Mouse (Mus musculus): Measurements from ENCODE around the gene Mcl1. TPM values are rescaled to one million over a fixed set of nuclear protein-coding genes. Genes with fewer than 3 reads are reported as not detected.
"Not testable (repeated sequence)": the region's sequence is repeated elsewhere in the genome, so short reads cannot be mapped to it uniquely, and the experiment has no call there.

Mcl1 gene
- polyA plus RNA-seq, 1 experiment from 2014 or later, result 70.2 TPM

DNA sequence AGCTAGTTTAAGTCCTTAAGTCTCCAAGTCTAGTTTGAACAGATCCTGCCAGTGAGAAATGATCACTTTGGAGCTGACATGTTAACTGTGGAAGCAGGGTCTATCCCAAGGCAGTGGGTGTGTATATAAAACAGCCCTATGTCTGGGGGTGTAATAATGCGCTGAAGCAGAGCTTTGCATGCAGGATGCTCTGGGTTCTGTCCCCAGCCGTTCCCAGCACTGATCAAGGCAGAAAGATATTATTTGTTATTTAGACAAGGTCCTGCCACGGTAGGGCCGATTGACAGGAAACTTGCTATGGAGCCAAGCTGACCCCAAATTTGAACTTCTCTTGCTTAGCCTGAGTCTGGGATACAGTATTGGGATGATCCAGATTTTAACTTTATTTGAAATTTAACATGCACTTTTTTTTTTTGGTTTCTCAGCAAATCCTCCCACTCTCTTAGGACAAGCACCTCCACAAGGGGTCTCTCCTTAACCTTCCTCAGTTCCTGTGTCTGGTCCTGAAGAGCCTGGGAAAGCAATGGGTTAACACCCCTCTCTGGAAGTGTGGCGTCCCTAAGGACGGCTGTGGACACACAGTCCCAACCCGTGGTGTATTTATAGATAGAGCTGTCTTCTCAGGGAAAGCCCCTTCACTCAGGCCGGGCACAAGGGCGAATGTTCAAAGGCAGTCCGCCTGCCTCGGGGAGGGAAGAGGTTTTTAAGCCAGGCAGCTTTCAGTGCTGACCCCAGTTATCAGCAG, 30.8 kb downstream of the Mcl1 start:
- Histone ChIP-seq H3K9me3 (replicated peaks; ENCODE audit: low read length) (no peaks in the 10 kb centered on the region), H3K36me3 (ENCODE audit: insufficient read depth, low read length) (no peaks in the 10 kb centered on the region), H3K27ac (no peak overlapping the region; the same call in 1 of the 2 replicates), H3K9ac (ENCODE audit: low read depth, low read length) (no peak overlapping the region), H3K4me1 (replicated peaks; ENCODE audit: insufficient read depth, low read length) (peaks cover 37% of the 10 kb centered on the region), H3K4me3 (replicated peaks; ENCODE audit: low read depth, low read length) (no peak overlapping the region), H3K27me3 (ENCODE audit: insufficient read depth, low read length) (no peaks in the 10 kb centered on the region), H3K4me2 (ENCODE audit: low read length) (no peak overlapping the region; the same call in 1 of the 2 replicates)
- ATAC-seq (replicated peaks; ENCODE audit: low FRiP score, low read depth) (no peak), DNase-seq (ENCODE audit: low spot score) (peak; percentile 79)
- 17% methylated on average over 11 of the region's 11 CpGs for WGBS
- peak; percentile 47 for TF ChIP-seq CTCF (IDR thresholded peaks at IDR 0.05; ENCODE audit: low read depth)

DNA sequence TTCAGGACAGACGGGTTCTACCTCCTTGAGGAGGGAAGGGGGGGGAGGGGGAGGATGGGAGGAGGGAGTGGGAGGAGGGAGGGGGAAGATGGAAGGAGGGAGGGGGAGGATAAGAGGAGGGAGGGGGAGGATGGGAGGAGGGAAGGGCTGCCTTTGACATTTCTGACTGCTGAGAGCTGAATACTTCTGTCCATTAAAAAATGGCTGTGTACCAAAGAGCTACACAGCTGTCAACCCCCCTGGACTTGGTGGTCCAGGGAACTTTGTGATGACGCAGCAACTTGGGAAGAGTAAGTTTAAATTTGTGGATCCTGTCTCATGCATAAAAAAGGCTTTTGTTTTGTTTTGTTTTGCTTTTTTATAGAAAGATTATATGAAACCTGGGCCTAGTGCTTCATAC, 31.4 kb downstream of the Mcl1 start:
- Histone ChIP-seq H3K4me1 (replicated peaks; ENCODE audit: insufficient read depth, low read length) (peaks cover 33% of the 10 kb centered on the region), H3K9ac (ENCODE audit: low read depth, low read length) (no peak overlapping the region), H3K27ac (peak overlapping the region; percentile 3; the same call in 1 of the 2 replicates), H3K36me3 (ENCODE audit: insufficient read depth, low read length) (no peaks in the 10 kb centered on the region), H3K27me3 (ENCODE audit: insufficient read depth, low read length) (no peaks in the 10 kb centered on the region), H3K9me3 (replicated peaks; ENCODE audit: low read length) (no peaks in the 10 kb centered on the region), H3K4me3 (replicated peaks; ENCODE audit: low read depth, low read length) (no peak overlapping the region), H3K4me2 (ENCODE audit: low read length) (no peak overlapping the region; the same call in 1 of the 2 replicates)
- WGBS, result 48% methylated on average over 2 of the region's 2 CpGs
- no peak for DNase-seq (ENCODE audit: low spot score)
- TF ChIP-seq CTCF (IDR thresholded peaks at IDR 0.05; ENCODE audit: low read depth), result no peak
- ATAC-seq (replicated peaks; ENCODE audit: low FRiP score, low read depth), result no peak

DNA sequence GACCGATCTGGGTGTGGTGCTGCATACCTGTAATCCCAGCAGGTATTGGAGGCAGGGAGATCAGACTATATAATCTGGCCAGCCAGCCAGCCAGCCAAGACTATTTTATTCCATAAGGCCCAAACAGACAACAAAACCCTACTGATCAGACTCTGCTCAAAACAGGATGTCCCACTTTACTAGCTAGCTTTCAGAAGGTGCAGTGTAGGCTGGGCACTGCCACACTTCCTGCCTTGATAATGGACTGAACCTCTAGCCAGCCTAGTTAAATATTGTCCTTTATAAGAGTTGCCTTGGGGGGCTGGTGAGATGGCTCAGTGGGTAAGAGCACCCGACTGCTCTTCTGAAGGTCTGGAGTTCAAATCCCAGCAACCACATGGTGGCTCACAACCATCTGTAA, 32.0 kb downstream of the Mcl1 start:
- H3K4me3 ChIP-seq (replicated peaks; ENCODE audit: low read depth, low read length); H3K9ac ChIP-seq (ENCODE audit: low read depth, low read length); H3K4me2 ChIP-seq (ENCODE audit: low read length); H3K36me3 ChIP-seq (ENCODE audit: insufficient read depth, low read length); H3K27me3 ChIP-seq (ENCODE audit: insufficient read depth, low read length); DNase-seq (ENCODE audit: low spot score); H3K9me3 ChIP-seq (replicated peaks; ENCODE audit: low read length); ATAC-seq (replicated peaks; ENCODE audit: low FRiP score, low read depth): not testable (repeated sequence)
- Histone ChIP-seq H3K4me1 (replicated peaks; ENCODE audit: insufficient read depth, low read length) (peaks cover 29% of the 10 kb centered on the region), H3K27ac (peak overlapping the region; percentile 3; the same call in 1 of the 2 replicates)
- WGBS, result 88% methylated on average over 2 of the region's 2 CpGs

DNA sequence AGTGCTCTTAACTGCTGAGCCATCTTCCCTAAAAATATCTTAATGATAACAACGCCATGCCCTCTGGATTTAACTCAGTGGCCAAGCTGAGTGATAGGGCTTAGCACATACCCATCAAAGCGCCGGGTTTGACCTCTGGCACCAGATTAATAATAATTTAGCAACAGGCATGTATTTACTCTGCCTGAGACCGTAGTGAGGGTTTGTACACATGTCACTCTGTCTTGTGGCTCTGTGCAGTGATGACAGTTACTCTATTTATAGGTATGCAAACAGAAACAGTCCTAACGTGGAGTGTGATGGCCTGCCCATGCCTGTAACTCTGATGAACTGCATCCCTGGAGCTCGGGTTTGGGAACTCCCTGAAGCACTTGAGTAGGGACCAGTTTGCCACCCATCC, 34.1 kb downstream of the Mcl1 start:
- Histone ChIP-seq H3K4me2 (ENCODE audit: low read length) (no peak overlapping the region), H3K4me1 (replicated peaks; ENCODE audit: insufficient read depth, low read length) (peaks cover 23% of the 10 kb centered on the region), H3K9ac (ENCODE audit: low read depth, low read length) (no peak overlapping the region), H3K27ac (no peak overlapping the region), H3K36me3 (ENCODE audit: insufficient read depth, low read length) (no peaks in the 10 kb centered on the region), H3K4me3 (replicated peaks; ENCODE audit: low read depth, low read length) (no peak overlapping the region), H3K27me3 (ENCODE audit: insufficient read depth, low read length) (no peaks in the 10 kb centered on the region), H3K9me3 (replicated peaks; ENCODE audit: low read length) (no peaks in the 10 kb centered on the region)
- DNase-seq (ENCODE audit: low spot score) (no peak), ATAC-seq (replicated peaks; ENCODE audit: low FRiP score, low read depth) (no peak)
- TF ChIP-seq CTCF (IDR thresholded peaks at IDR 0.05; ENCODE audit: low read depth), result no peak
- WGBS, result 75% methylated on average over 6 of the region's 6 CpGs

DNA sequence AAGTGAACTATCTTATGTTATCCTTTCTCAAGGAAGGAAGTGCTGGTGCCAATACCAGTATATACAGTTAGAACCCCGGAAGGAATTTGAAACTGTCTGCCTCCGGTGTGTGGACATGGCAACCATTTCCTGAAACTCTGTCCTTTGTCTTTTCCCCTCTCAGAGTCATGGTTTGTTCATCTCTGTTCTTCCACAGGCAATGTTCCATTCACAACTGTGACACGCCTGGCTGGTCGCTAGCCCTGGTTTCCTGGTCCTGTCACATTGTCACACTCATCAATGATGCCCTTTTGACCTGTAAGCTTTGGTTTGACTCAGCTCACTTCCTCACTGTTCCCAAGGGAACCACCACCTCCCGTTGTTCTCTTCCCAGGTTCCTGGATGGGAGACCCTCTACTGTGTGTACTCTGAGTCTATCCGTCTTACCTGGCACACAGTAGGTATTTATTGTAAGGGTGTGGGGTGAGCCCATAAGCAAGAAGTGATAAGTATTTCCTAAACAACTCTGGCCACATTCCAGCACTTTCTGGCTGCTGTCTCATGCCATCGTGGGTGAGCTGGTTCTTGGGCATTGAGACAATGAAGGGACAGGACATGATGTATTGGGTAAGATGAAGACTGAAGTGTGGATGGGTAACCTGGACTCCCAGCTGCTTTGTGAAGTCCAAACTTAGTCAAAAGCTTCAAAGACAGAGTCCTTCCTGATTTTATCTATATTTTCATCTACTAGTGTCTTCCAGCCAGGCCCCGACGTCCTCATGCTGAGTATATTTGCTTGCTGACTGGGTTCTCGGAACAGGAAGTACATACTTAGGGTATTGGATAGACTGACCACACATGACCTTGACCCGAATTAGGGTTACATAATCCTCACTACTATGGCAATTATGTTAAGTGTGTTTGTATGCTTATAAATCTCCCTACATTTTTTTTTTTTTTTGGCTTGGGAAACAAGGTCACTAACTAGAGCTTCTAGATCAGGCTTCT, 35.5 kb downstream of the Mcl1 start:
- no peaks in the 10 kb centered on the region for H3K36me3 ChIP-seq (ENCODE audit: insufficient read depth, low read length)
- DNase-seq (ENCODE audit: low spot score), result no peak
- H3K9me3 ChIP-seq (replicated peaks; ENCODE audit: low read length), result no peaks in the 10 kb centered on the region
- H3K4me3 ChIP-seq (replicated peaks; ENCODE audit: low read depth, low read length), result no peak overlapping the region
- H3K4me1 ChIP-seq (replicated peaks; ENCODE audit: insufficient read depth, low read length), result peaks cover 14% of the 10 kb centered on the region; the same call in 1 of the 2 replicates
- no peak overlapping the region for H3K9ac ChIP-seq (ENCODE audit: low read depth, low read length)
- TF ChIP-seq CTCF (IDR thresholded peaks at IDR 0.05; ENCODE audit: low read depth), result no peak
- no peak overlapping the region for H3K4me2 ChIP-seq (ENCODE audit: low read length)
- no peaks in the 10 kb centered on the region for H3K27me3 ChIP-seq (ENCODE audit: insufficient read depth, low read length)
- ATAC-seq (replicated peaks; ENCODE audit: low FRiP score, low read depth), result 0 out of 2 replicates have a peak, but pooled peaks have one; percentile 14
- H3K27ac ChIP-seq, result peak overlapping the region; percentile 15
- 55% methylated on average over 11 of the region's 11 CpGs for WGBS

All from kidney, postnatal 0 days (tissue).